Mouse (Mus musculus) small intestine, adult 2 months (tissue): Measurements from ENCODE around the gene Tprgl.

Experiments used
- CTCF ChIP-seq: fragments of 200-500 bp; IDR thresholded peaks from 2 replicates; pipeline ENCODE4 v1.5.1; 2012; ENCODE audit warnings: low read depth, mild to moderate bottlenecking, control low read depth, inconsistent platforms, low read length, moderate library complexity, mixed read lengths; ENCODE audit not compliant: insufficient replicate concordance, insufficient read length; ENCODE audit errors: extremely low read depth
- POLR2A ChIP-seq: fragments of 200-500 bp; IDR thresholded peaks from 2 replicates; pipeline ENCODE4 v1.6.1; 2012; ENCODE audit warnings: low read depth, mild to moderate bottlenecking, control low read depth, inconsistent platforms, low read length, moderate library complexity

DNA sequence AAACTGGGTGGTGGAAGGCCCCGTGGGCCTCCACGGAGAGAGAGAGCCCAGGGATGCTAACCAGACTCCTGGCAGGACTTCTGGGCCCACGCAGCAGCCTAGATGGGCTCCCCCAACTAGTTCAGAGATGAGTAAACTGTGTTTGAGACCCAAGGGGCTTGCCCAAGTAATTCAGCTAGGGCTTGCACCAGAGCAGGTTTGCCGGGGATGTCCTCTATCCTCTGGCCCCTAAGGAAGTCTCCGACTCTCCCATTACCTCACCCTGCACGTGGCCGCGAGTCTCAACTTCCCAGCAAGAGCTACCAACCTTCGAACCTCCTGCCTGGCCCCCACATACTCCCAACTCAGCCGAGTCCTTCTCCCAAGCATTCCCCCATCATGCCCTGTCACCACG is 50.6 kb downstream of the Tprgl start:
- no peak for TF ChIP-seq POLR2A
- TF ChIP-seq CTCF = no peak
